Mouse (Mus musculus) bone marrow macrophage, adult 2 months (primary cell): ENCODE results near the gene Acp1. TPM values are rescaled to one million over a fixed set of nuclear protein-coding genes. Genes with fewer than 3 reads are reported as not detected.
A peak's percentile ranks its signal among the peaks of the same experiment; 100 is the strongest.

ENCODE experiments used
- H3K27ac ChIP-seq: 2 replicates; pipeline ENCODE4 v1.5.1; 2012; ENCODE audit warnings: low read depth, low read length; ENCODE audit not compliant: insufficient read depth
- H3K4me1 ChIP-seq: 2 replicates; pipeline ENCODE4 v1.6.1; 2012; ENCODE audit warnings: low read length; ENCODE audit not compliant: control insufficient read depth, insufficient read depth
- H3K4me3 ChIP-seq: 2 replicates; pipeline ENCODE4 v1.5.1; 2012; ENCODE audit warnings: mild to moderate bottlenecking, low read length, moderate library complexity; ENCODE audit not compliant: insufficient read depth
- CTCF ChIP-seq: IDR thresholded peaks from 2 replicates; pipeline ENCODE4 v1.5.1; 2012; ENCODE audit warnings: low read depth, mild to moderate bottlenecking, low read length, moderate library complexity
- POLR2A ChIP-seq: IDR thresholded peaks from 2 replicates; pipeline ENCODE4 v1.6.1; 2012; ENCODE audit warnings: mild to moderate bottlenecking, low read depth, low read length, borderline replicate concordance
- polyA plus RNA-seq: library from polyadenylated mRNA; stranded (reverse); fragments of >200 nt; gene quantifications from 2 replicates; pipeline ENCODE4 v1.2.4, GENCODE M21; 2012; ENCODE audit not compliant: missing spikeins, insufficient read depth, insufficient read length

Gene Acp1
- polyA plus RNA-seq, 1 experiment = 36.6 TPM

DNA sequence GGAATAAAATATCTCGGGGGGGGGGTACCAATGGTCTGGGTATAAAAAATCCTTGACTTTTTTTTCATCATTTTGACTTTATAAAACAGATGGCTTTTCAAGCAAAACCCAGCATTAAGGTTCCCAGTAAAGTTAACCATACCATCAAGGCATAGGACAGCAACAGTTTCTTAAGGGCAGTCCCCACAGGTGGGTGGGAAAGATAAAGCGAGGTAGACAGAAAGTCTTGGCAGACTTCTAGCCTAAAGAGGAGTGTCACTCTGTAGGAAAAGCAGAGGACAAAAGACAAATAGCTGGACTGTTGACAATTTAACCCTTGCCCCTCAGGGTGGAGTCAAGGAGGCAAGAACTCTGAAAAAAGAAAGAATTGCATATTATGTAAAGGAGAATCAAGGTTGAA lies 1.5 kb downstream of the Acp1 start:
- Histone ChIP-seq H3K27ac (no peak overlapping the region), H3K4me1 (peaks cover 6% of the 10 kb centered on the region), H3K4me3 (no peak overlapping the region)
- TF ChIP-seq POLR2A (no peak), CTCF (no peak)

GRCm38 (mm10) chr12:30908658-30909057 lies 2.7 kb downstream of the Acp1 start:
- Histone ChIP-seq H3K4me3 (no peak overlapping the region), H3K27ac (no peak overlapping the region), H3K4me1 (peaks cover 6% of the 10 kb centered on the region)
- TF ChIP-seq CTCF (no peak), POLR2A (no peak)

DNA sequence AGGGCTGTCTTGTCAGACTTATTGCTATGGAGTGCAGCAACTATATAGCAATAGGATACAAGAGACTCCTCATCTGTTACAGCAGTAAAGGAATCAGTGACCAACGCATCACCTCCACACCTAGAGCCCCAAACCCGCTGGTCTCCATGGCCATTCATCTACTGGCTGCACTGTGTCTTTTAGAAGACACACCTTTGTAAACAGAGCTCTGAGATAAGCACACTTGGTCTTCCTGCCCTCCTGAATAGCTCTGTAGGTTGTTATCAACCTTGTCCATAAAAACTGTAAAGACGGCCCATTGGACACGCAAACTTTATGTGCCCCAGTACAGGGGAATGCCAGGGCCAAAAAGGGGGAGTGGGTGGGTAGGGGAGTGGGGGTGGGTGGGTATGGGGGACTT lies 14.3 kb downstream of the Acp1 start:
- Histone ChIP-seq H3K27ac (no peak overlapping the region), H3K4me3 (no peak overlapping the region), H3K4me1 (no peaks in the 10 kb centered on the region)
- no peak for TF ChIP-seq CTCF
- TF ChIP-seq POLR2A = no peak

GRCm38 (mm10) chr12:30891438-30891837 lies 20.0 kb downstream of the Acp1 start:
- no peak overlapping the region for H3K4me3 ChIP-seq
- TF ChIP-seq CTCF (no peak), POLR2A (no peak)
- no peaks in the 10 kb centered on the region for H3K4me1 ChIP-seq
- no peak overlapping the region for H3K27ac ChIP-seq

- no peak for TF ChIP-seq CTCF
- TF ChIP-seq POLR2A = no peak
- Histone ChIP-seq H3K4me3 (no peak overlapping the region), H3K4me1 (no peaks in the 10 kb centered on the region), H3K27ac (no peak overlapping the region)
Observed at GRCm38 (mm10) chr12:30890067-30890466, 21.3 kb downstream of the Acp1 start.

- TF ChIP-seq POLR2A = no peak
- no peak for TF ChIP-seq CTCF
- Histone ChIP-seq H3K4me3 (no peak overlapping the region), H3K4me1 (no peaks in the 10 kb centered on the region), H3K27ac (no peak overlapping the region)
Observed at GRCm38 (mm10) chr12:30888003-30888402, 23.4 kb downstream of the Acp1 start.

DNA sequence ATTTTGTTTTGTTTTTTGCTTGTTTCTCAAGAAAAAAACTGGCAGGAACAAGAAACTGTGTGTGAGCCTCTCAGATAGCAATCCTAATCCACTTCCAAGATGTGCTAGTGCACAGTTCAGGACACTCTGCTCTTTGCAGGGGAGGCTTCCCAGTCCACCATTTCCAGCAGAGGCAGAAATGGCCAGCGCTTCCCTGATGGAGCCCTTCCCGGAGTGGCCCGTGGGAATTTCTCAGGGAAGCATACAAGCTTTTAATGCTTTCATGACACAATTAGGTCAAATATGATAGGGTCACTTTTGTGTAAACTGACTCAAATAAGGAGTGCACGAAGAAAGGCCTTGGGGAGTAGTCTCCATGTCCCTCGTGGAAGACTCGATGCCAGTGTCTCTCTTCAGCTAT lies 25.5 kb downstream of the Acp1 start:
- H3K4me1 ChIP-seq = no peaks in the 10 kb centered on the region
- H3K27ac ChIP-seq = no peak overlapping the region
- no peak overlapping the region for H3K4me3 ChIP-seq
- no peak for TF ChIP-seq POLR2A
- no peak for TF ChIP-seq CTCF

DNA sequence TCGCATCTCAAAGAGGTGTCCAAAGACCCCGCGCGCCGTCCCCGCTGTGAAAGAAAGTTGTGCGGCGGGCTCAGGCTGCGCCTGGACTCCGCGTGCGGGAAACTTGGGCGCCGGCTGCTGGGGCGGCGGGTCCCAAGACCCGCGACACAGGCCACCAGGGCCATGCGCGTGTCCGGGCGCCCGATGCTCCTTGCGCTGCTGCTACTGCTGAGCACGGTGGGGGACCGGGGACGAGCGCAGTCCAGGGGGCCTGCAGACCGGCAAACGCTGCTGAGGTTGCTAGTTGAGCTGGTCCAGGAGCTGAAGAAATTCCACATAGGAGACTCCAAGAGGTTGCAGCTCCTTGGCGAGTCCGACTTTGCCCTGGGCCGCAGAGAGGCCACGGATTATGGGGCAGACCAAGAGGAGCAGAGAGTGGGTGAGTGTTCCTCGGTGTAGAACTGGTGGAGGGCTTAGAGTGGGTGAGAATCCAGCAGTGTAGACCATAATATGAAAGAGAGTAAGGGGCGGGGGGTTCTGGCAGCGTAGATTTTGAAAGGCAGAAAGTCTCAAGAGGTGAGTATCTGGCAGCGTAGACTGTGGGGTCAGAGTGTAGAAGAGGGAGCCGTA lies 26.7 kb downstream of the Acp1 start:
- H3K27ac ChIP-seq = no peak overlapping the region
- peak overlapping the region; percentile 35; the same call in 1 of the 2 replicates for H3K4me3 ChIP-seq
- TF ChIP-seq CTCF = no peak
- TF ChIP-seq POLR2A = no peak
- no peaks in the 10 kb centered on the region for H3K4me1 ChIP-seq

GRCm38 (mm10) chr12:30883986-30884621 lies 27.3 kb downstream of the Acp1 start, which contains the start of gene Alkal2:
Alkal2 (plus strand) TSS chr12:30884322.
- Histone ChIP-seq H3K4me3 (peak within 1 kb of the TSS; percentile 35), H3K27ac (no peak within 1 kb of the TSS), H3K4me1 (no peaks in the 10 kb centered on the region)
- TF ChIP-seq CTCF (no peak), POLR2A (no peak)

DNA sequence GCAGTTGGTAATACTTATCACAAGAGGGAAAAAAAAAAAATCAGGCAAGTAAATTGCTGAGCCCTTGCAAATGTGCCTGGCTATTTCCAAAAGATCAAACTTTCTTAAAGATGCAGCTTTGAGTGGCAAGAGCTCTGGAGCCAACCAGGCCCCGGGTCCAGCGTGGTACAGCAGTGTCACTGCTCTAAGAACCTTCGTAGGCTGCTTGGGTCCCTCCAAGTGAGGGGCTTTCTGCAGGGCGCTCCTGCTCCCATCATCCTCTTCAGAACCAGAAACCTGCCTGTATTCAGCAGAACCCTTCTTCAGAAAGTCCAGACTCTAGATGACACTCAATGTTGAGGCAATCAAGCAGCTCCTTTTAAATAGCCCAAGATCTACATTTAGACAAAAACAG lies 27.8 kb downstream of the Acp1 start:
- no peak overlapping the region for H3K4me3 ChIP-seq
- no peak overlapping the region for H3K27ac ChIP-seq
- H3K4me1 ChIP-seq = no peaks in the 10 kb centered on the region
- TF ChIP-seq POLR2A = no peak
- no peak for TF ChIP-seq CTCF
